Mouse (Mus musculus) brain, embryonic 14.5 days (tissue): ENCODE measurements around the gene Plxdc1.
A peak's percentile ranks its signal among the peaks of the same experiment; 100 is the strongest.

Experiments
- CTCF ChIP-seq: fragments of 200-500 bp; IDR thresholded peaks from 2 replicates; pipeline ENCODE4 v1.5.1; 2012; ENCODE audit warnings: inconsistent platforms, mild to moderate bottlenecking, moderate library complexity, borderline replicate concordance; ENCODE audit not compliant: insufficient read depth, insufficient read length; ENCODE audit errors: extremely low read depth
- POLR2A ChIP-seq: fragments of 200-500 bp; IDR thresholded peaks from 2 replicates; pipeline ENCODE4 v1.6.1; 2012; ENCODE audit warnings: mild to moderate bottlenecking, inconsistent platforms, borderline replicate concordance; ENCODE audit not compliant: poor library complexity, insufficient read depth, insufficient read length, severe bottlenecking; ENCODE audit errors: extremely low read depth

DNA sequence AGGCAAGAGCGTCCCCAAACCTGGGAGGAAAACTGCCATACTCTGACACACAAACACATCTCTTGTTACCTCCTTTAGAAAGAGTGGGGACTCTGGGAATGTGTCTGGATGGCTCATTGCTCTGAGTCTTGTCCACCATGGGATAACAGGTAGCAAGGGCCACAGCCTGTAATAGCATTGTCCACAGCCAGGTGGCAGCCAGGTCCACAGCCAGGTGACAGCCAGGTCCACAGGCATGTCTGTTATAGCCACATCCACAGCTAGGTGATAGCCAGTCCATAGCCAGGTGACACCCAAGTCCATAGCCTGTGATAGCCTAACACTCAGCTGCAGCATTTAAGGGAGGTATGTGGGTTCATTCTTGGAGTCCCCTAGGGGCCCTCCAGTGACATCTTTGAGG, 25.3 kb downstream of the Plxdc1 start:
- 0 out of 2 replicates have a peak, but pooled peaks have one; percentile 5 for TF ChIP-seq CTCF
- no peak for TF ChIP-seq POLR2A
